9 mouse cellular contexts compared by ENCODE assay signal in the genomic region with DNA sequence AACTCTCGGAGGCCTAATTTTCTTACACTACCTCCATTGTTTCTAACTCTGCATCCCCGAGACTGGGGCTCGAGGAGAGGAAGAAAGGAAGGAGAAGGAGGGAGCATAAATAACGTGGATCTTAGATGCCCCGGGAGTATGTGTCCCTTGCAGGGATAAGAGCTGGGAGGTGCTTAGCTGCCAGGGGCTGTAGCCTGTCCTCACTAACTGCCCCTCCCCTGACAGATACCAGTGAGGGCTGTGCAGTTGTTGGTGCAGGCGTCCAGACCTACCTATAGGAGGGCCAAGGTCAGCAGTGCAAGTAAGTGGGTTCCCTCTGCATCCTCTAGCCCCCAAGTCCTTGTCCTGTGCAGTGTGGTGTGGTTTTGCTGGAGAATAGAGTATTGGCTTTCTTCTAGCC. TPM values are rescaled to one million over a fixed set of nuclear protein-coding genes. Genes with fewer than 3 reads are reported as not detected.
A peak's percentile ranks its signal among the peaks of the same experiment; 100 is the strongest.
DNase-seq lines count a peak whose midpoint lies in the region; ATAC-seq and TF ChIP-seq lines count a peak whose summit lies in the region.
"Had no signal": no experiment of that assay in that cellular context is flagged by ENCODE, and none has a peak within 500 bp of the region (broad histone marks: within the 10 kb centered on the region; RNA-seq: fewer than 3 reads in every experiment).

No protein-coding gene starts in this region.

- no peak for TF ChIP-seq EP300 in heart, adult 2 months (IDR thresholded peaks at IDR 0.05; ENCODE audit: insufficient read depth, low read depth, low read length)

- DNase-seq in heart, embryonic 10.5 days (ENCODE audit: low spot score): no peak
- no peak for DNase-seq in heart, adult 2 months
- no peak for DNase-seq in lung, postnatal 25 days (ENCODE audit: low spot score)
- no peak for DNase-seq in right cerebral cortex, postnatal 4 days
- DNase-seq in yolk sac, embryonic 10.5 days (ENCODE audit: low spot score): no peak

- intact Hi-C loops in heart, adult 2 months (cut with DNase I): no loop called here

- H3K9ac ChIP-seq in heart, adult 2 months (ENCODE audit: low read depth, low read length): no peak overlapping the region
- H3K9ac ChIP-seq in lung, embryonic 16.5 days (ENCODE audit: low read length): peak overlapping the region; percentile 88
- peak overlapping the region; percentile 98 for H3K9ac ChIP-seq in midbrain, embryonic 12.5 days (replicated peaks)

- peak overlapping the region; percentile 80 for H3K4me3 ChIP-seq in heart, embryonic 10.5 days
- no peak overlapping the region for H3K4me3 ChIP-seq in heart, adult 2 months
- peak overlapping the region; percentile 73 for H3K4me3 ChIP-seq in lung, embryonic 16.5 days (ENCODE audit: low read length)
- H3K4me3 ChIP-seq in midbrain, embryonic 12.5 days: peak overlapping the region; percentile 86

- no peak for TF ChIP-seq POLR2A in heart, adult 2 months (IDR thresholded peaks at IDR 0.05; ENCODE audit: insufficient read depth, low read depth, low read length)

- H3K4me2 ChIP-seq in lung, embryonic 16.5 days (ENCODE audit: low read depth, low read length): peak overlapping the region; percentile 45
- H3K4me2 ChIP-seq in midbrain, embryonic 12.5 days (replicated peaks): peak overlapping the region; percentile 66

- no peak for TF ChIP-seq CTCF in heart, adult 2 months (IDR thresholded peaks at IDR 0.05)

- no peaks in the 10 kb centered on the region for H3K9me3 ChIP-seq in heart, embryonic 10.5 days
- no peaks in the 10 kb centered on the region for H3K9me3 ChIP-seq in lung, embryonic 16.5 days (ENCODE audit: control insufficient read depth, low read length)
- H3K9me3 ChIP-seq in midbrain, embryonic 12.5 days: no peaks in the 10 kb centered on the region

- no peaks in the 10 kb centered on the region for H3K79me2 ChIP-seq in heart, adult 2 months (replicated peaks; ENCODE audit: control insufficient read depth, insufficient read depth, low read length)

- peaks cover 33% of the 10 kb centered on the region for H3K4me1 ChIP-seq in heart, embryonic 10.5 days
- no peaks in the 10 kb centered on the region for H3K4me1 ChIP-seq in heart, adult 2 months (ENCODE audit: control insufficient read depth, insufficient read depth, low read length)
- H3K4me1 ChIP-seq in lung, embryonic 16.5 days (replicated peaks; ENCODE audit: control insufficient read depth, insufficient read depth, low read length): no peaks in the 10 kb centered on the region
- peaks cover 53% of the 10 kb centered on the region for H3K4me1 ChIP-seq in midbrain, embryonic 12.5 days

- no peak overlapping the region for H3K27ac ChIP-seq in heart, embryonic 10.5 days
- H3K27ac ChIP-seq in heart, adult 2 months: no peak overlapping the region
- H3K27ac ChIP-seq in lung, embryonic 16.5 days (ENCODE audit: low read length): no peak overlapping the region
- H3K27ac ChIP-seq in midbrain, embryonic 12.5 days (replicated peaks): peak overlapping the region; percentile 95

- ATAC-seq in lung, embryonic 16.5 days (ENCODE audit: low read depth): no peak
- no peak for ATAC-seq in midbrain, embryonic 12.5 days (ENCODE audit: low FRiP score, low read depth)
- ATAC-seq in cerebellum, adult (ENCODE audit: insufficient number of reproducible peaks, low FRiP score, low TSS enrichment): no peak

- 15% methylated on average over 6 of the region's 6 CpGs for WGBS in heart, embryonic 10.5 days
- WGBS in heart, adult 2 months: 30% methylated on average over 6 of the region's 6 CpGs
- WGBS in lung, embryonic 16.5 days: 6% methylated on average over 6 of the region's 6 CpGs
- 5% methylated on average over 6 of the region's 6 CpGs for WGBS in midbrain, embryonic 12.5 days

- 0 out of 2 replicates have a peak, but pooled peaks cover 7% of the 10 kb centered on the region for H3K36me3 ChIP-seq in heart, embryonic 10.5 days
- H3K36me3 ChIP-seq in heart, adult 2 months (ENCODE audit: control insufficient read depth, insufficient read depth, low read length): no peaks in the 10 kb centered on the region
- no peaks in the 10 kb centered on the region for H3K36me3 ChIP-seq in lung, embryonic 16.5 days (ENCODE audit: control insufficient read depth, insufficient read depth, low read length)
- 0 out of 2 replicates have a peak, but pooled peaks cover 13% of the 10 kb centered on the region for H3K36me3 ChIP-seq in midbrain, embryonic 12.5 days

- peaks cover 99% of the 10 kb centered on the region for H3K27me3 ChIP-seq in heart, embryonic 10.5 days (ENCODE audit: insufficient read depth, poor library complexity, severe bottlenecking)
- peaks cover 21% of the 10 kb centered on the region for H3K27me3 ChIP-seq in heart, adult 2 months (ENCODE audit: control insufficient read depth, insufficient read depth, low read length)
- peaks cover 82% of the 10 kb centered on the region for H3K27me3 ChIP-seq in lung, embryonic 16.5 days (ENCODE audit: control insufficient read depth, insufficient read depth, low read depth, low read length)
- H3K27me3 ChIP-seq in midbrain, embryonic 12.5 days: peaks cover 68% of the 10 kb centered on the region

RNA-seq across cellular contexts. Expression of a gene that starts 3.7 kb away (rescaled TPM):
- 10.1 and 12.8 TPM in 2 replicates for polyA plus RNA-seq in heart, embryonic 10.5 days (2016; fragmentation: Nextera tagmentation; extraction: Ambion mirVana)
- 1 to 10 TPM; 4.5 to 4.8 TPM for total RNA-seq in heart, adult 2 months (2021)
- 3.8 and 4.5 TPM in 2 replicates for polyA plus RNA-seq in heart, adult 2 months (2012; rRNA removed)
- 14.9 and 17.3 TPM in 2 replicates for polyA plus RNA-seq in lung, embryonic 16.5 days (2015; fragmentation: Nextera tagmentation; extraction: Ambion mirVana)
- polyA plus RNA-seq in midbrain, embryonic 12.5 days (2016; fragmentation: Nextera tagmentation; extraction: Ambion mirVana): 44.9 and 51.5 TPM in 2 replicates
- total RNA-seq: megakaryocyte-erythroid progenitor cell, adult 5-6 weeks had no signal
